Mouse (Mus musculus) 3134 (cell line): Measurements from ENCODE around the gene Agbl1.

Source experiments
- DNase-seq: peaks from one replicate; pipeline ENCODE4 v3.0.0-alpha.2; 2011; ENCODE audit warnings: low spot score; ENCODE audit not compliant: insufficient read length; ENCODE audit errors: extremely low read depth

The Agbl1 gene

GRCm38 (mm10) chr7:76904096-76904495 is 674.4 kb downstream of the Agbl1 start:
- DNase-seq = peak; percentile 1

GRCm38 (mm10) chr7:76911672-76912071 is 682.0 kb downstream of the Agbl1 start:
- no peak for DNase-seq

GRCm38 (mm10) chr7:76918871-76919270 is 689.2 kb downstream of the Agbl1 start:
- no peak for DNase-seq

GRCm38 (mm10) chr7:76921671-76922070 is 692.0 kb downstream of the Agbl1 start:
- no peak for DNase-seq

- DNase-seq = no peak
These were observed 705.5 kb downstream of the Agbl1 start for GRCm38 (mm10) chr7:76935219-76935618.

- DNase-seq = no peak
These were observed 711.8 kb downstream of the Agbl1 start for GRCm38 (mm10) chr7:76941531-76941930.

- DNase-seq = no peak
These were observed 741.6 kb downstream of the Agbl1 start for GRCm38 (mm10) chr7:76971334-76971733.

- DNase-seq = no peak
These were observed 779.9 kb downstream of the Agbl1 start for GRCm38 (mm10) chr7:77009571-77009970.

- no peak for DNase-seq
These were observed 799.3 kb downstream of the Agbl1 start for GRCm38 (mm10) chr7:77029019-77029418.

GRCm38 (mm10) chr7:77076033-77076432 is 846.3 kb downstream of the Agbl1 start:
- no peak for DNase-seq

- no peak for DNase-seq
These were observed 857.6 kb downstream of the Agbl1 start for GRCm38 (mm10) chr7:77087266-77087665.

GRCm38 (mm10) chr7:77095153-77095552 is 865.5 kb downstream of the Agbl1 start:
- DNase-seq = no peak

GRCm38 (mm10) chr7:77114021-77114420 is 884.3 kb downstream of the Agbl1 start:
- no peak for DNase-seq

- DNase-seq = no peak
These were observed 899.4 kb downstream of the Agbl1 start for GRCm38 (mm10) chr7:77129045-77129444.

GRCm38 (mm10) chr7:77131950-77132349 is 902.3 kb downstream of the Agbl1 start:
- no peak for DNase-seq

- DNase-seq = no peak
These were observed 903.1 kb downstream of the Agbl1 start for GRCm38 (mm10) chr7:77132615-77133420.

- no peak for DNase-seq
These were observed 905.2 kb downstream of the Agbl1 start for GRCm38 (mm10) chr7:77134860-77135259.

GRCm38 (mm10) chr7:77138707-77139106 is 909.0 kb downstream of the Agbl1 start:
- no peak for DNase-seq

- DNase-seq = no peak
These were observed 917.8 kb downstream of the Agbl1 start for GRCm38 (mm10) chr7:77147527-77147926.

GRCm38 (mm10) chr7:77148820-77149219 is 919.1 kb downstream of the Agbl1 start:
- DNase-seq = no peak

GRCm38 (mm10) chr7:77149846-77150245 is 920.2 kb downstream of the Agbl1 start:
- DNase-seq = no peak

- no peak for DNase-seq
These were observed 922.7 kb downstream of the Agbl1 start for GRCm38 (mm10) chr7:77152393-77152792.

GRCm38 (mm10) chr7:77152909-77153308 is 923.2 kb downstream of the Agbl1 start:
- DNase-seq = no peak
